Mouse (Mus musculus): ENCODE measurements around the gene Wdr86. TPM values are rescaled to one million over a fixed set of nuclear protein-coding genes. Genes with fewer than 3 reads are reported as not detected.
"Not testable (repeated sequence)": the region's sequence is repeated elsewhere in the genome, so short reads cannot be mapped to it uniquely, and the experiment has no call there.

Wdr86 gene
- total and polyA plus RNA-seq, 3 experiments = 0.66 to 7.4 (median 1.7) TPM

DNA sequence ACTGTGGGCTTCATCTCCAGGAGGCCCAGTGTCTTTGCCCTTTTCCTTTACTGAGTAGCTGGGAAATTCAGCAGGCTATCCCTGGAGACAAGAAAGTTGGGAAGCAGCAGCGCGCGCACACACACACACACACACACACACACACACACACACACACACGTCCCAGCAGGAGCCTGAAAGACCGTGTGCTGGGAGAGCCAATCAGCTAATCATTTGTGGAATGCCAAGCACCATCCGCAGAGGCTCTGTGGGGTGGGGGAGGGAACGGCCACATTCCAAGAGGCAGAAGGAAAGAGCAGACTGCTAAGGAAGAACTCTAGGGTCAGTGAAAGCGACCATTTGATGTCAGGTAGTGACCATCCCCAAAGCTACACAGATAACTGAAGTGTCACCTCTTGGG lies 2.6 kb upstream of the Wdr86 start:
- DNase-seq = no peak

DNA sequence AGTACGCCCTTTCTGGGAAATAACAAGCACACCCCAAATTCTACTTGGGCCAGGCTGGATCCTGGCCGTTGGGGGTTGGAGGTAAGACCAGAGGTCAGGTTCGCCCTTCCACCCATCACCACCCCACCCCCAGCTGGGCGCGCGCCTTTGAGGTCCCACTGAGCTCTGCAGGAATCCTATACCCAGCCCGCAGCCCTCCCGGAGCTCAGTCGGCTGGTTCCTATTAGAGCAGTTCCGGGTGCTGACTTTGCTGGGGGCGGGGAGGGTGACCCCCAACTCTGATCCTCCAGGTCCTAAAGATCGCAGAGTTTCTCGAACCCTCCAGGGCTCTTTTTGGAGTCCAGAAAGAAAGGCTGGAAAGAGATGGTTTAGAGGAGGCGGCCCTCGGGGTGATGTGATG lies 459 bp upstream of the Wdr86 start:
- DNase-seq = no peak

DNA sequence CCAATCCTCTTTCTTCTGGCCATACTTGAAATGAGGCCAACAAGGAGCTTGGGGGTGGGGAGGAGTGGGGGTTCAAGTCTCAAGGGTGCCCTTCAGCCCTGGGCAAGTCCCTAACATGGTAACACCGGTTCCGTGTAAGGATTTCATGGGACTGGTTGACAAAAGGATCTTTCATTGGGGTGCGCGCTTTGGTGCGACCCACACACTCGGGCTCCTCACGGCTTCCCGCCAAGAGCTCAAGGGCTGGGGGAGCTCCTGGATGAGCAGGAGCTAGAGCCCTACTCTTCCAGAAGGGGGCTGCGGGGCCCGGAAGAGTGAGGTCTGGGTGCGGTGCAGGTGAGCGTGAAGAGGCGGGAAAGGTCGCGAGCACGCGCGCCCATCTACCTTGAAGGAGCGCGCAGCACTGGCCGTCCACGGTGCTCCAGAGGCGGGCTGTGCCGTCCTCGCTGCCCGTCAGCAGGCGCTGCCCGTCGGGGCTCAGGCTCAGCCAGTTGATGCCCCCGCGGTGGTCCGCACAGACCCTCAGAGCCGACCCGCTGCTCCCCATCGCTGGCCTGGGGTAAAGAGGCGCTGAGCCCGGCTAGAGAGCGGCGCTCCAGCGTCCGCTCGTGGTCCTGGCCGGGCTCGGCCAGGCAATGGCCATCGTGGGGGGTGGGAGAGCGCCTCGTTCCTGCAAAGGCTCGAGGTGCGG lies 585 bp downstream of the Wdr86 start:
- no peak for DNase-seq

DNA sequence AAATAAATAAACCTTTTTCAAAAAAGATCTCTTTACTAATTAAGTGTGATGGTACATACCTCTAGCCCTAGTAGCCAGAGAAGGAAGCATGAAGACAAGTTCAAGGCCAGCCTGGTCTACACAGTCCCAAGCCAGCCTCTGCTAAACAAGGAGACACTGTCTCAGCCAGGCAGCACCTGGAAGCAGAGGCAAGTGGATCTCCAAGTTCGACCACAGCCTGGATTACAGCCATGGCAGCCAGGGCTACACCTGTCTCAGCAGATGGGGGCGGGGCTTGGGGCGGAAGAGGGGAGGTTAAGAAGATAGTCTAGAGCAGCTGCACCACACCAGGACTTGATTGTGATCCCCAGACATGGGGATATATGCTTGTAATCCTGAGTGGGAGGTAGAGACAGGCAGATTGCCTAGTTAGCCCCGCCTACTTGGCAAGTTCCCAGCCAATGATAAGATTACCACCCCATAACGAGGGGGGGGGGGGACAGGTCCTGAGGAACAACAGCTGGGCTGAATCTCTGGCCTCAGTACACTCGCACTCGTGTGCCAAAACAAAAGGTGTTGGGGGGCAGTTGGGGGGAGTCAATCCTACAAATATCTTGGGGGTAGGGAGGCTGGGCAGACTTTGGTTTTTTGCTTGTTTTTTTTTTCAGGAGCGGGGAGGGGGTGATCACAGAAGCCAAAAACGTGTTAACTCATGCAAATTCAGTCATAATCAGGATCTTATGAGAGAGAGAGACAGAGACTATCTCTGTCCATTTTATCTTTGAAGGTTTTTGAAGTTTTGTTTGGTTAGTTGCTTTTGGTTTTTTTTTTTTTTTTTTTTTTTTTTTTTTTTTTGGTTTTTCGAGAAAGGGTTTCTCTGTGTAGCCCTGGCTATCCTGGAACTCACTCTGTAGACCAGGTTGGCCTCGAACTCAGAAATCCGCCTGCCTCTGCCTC lies 3.4 kb downstream of the Wdr86 start:
- no peak for DNase-seq

DNA sequence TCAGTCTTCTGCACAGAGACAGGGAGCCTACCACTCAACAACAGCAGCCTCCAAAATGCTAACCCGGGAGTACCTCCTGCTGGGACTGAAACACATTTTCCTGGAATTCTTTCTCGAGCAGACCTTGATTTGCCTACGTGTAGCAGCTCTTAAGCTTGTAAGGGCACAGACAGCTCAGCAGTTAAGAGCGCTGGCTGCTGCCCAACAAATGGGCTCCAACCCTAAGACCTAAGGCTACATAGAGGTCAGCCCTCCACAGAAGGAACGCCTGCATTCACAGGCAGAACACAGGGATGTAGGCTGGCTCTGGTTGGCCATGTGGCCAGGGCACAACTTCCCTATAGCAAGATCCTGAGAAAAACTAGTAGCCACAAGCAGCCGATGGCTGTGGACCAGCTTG lies 4.6 kb downstream of the Wdr86 start:
- DNase-seq = no peak

DNA sequence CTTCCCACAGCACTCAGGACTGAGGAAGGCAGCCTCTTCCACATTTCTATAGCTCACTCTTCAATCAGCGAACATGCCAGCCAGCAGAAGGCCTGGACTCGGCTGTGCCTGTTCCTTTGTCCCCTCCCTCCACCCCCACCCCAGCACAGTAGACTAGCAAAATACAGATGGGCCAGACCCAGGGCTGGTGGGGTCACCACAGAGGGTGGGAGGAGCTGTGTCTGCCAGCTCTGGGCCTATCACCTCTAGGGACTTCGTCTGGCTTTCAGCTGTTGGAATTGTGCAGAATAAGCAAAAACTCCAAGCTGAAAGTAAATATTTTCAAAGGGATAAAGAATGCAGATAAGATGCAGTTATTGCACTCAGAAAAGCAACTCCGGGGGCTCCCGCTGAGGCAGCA lies 5.7 kb downstream of the Wdr86 start:
- DNase-seq = no peak

DNA sequence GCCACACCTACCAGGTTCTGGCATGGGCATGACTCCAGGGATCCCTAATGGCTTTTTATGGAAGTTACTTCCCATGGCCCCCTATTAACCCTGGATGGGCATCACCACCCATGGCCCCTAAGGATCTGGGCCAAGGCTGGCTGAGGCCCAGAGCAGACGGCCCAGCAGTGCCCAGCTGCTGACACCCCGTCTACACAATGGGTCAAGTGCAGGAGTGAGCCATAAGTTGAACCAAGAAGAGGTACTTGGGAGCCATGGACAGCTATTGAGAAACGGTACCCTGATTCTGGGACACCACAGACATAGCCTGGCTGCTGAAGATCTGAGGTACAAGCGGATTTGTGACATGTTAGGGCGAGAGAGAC lies 6.3 kb downstream of the Wdr86 start:
- DNase-seq = no peak

DNA sequence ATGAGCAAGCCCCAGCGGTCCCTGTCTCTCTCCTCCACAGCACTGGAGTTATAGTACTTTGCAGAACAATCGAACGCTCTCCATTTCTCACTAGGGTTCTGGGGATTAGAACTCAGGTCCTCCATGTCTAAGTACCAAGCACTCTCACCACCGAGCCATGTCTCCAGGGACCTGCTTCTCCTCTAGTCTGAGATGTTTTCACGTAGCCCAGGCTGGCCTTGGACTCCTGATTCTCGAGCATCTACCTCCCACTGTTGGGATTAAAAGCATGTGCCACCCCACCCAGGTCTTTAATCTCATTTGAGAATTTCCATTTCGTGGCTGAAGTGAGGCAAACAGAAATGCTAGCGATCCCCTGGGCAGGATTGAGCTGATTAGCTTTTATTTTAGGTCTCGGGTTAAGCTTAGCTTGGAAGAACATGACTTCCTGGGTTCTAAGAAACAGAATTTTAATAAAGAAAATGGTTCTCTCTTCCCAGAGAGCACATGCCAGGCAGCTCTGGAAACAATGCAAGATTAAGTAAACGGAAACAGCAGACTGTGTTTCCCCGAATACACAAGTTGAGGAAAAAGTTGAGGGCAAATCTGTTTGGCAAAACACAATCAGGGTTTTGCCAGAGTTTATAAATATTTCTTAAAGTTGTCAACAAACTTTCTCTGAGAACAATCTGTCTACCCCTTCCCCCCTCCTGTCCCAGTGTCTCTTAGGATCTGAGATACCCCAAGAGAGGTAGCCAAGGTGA lies 6.8 kb downstream of the Wdr86 start:
- no peak for DNase-seq

DNA sequence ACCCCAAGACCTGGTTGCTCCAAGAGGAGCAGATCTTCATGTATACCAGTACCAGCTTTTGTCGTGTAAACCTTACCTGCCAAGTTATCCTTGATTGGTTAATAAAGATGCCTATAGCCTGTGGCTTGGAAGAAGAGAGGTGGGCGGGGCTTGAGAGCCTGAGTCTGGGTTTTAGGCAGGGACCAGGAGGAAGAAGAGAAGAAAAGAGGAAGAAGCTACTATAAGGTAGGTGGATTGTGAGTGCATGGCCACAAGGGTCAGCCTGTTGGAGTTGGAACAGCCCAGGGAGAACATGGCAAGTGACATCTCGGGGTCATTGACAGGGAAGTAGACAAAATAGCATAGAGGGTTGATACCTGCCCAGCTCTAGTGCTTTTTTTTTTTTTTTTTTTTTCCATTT lies 10.7 kb downstream of the Wdr86 start:
- DNase-seq = no peak

DNA sequence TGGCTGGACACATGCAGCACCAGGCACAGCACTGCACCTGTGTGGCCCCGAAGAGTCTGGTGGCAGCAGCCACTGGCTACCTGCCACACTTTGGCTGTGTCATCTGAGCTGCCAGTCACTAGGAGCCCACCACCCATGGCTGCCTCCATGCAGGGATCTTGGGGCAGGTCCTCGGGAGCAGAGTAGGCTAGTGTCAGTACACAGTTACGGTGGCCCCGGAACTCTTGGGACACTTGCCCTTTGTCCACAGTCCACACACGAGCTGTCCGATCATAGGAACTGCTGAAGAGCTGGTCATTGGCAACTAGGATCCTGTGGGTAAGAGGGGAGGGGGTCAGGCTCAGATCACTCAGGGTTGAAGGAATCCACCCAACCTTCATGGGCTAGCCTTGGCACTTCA lies 12.5 kb downstream of the Wdr86 start:
- DNase-seq = no peak

DNA sequence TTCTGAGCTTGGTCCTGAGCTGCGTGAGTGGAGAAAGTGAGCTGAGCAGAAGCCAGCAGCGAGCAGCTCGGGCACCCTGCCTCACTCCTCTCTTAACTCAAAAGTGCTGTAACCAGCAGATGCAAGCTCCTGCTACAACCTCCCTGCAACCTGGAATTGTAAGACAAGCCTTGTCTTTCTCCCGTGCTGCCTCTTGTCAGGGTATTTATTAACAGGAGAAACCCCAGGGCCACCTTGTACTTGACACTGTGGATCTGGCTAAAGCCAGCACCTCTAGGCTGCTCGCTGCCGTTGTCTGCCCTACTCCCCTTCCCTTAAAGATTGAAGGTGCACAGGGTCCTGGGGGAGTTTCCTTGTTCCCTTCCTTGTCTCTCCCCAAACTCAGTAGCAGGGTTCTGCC lies 16.5 kb downstream of the Wdr86 start:
- no peak for DNase-seq

DNA sequence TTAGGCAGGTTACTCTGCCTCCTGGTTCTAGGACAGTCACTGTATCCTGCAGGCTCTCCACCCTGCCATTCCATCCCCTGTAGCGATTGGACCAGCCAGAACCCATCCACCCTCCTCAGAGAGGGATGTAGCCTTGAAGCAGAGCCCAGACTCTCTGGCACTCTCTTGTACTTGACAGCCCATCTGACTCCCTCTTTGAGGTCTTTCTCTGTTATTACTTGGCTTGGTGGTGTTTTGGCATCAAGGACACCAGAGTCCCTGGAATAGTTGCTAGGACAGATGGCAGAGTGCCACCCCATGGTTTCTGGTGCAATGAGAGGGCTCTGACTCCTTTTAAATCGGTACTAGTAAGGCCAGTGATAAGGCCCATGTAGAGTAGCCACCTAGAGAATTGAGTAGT lies 17.3 kb downstream of the Wdr86 start:
- DNase-seq = peak; percentile 84

DNA sequence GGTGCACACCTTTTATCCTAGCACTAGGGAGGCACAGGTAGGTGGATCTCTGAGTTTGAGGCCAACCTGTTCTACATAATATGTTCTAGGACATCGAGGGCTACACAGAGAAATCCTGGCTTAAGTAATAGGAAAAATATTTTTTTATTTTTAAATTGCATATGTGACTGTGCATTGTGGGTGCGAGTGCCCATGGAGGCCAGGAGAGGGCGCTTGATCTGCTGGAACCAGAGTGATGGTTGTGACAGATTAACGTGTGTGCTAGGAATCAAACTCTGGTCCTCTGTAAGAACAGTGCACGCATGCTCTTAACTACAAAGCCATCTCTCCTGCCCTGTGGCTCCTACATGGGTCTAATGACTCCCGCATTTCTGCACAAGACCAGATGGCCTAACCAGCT lies 18.9 kb downstream of the Wdr86 start:
- no peak for DNase-seq

DNA sequence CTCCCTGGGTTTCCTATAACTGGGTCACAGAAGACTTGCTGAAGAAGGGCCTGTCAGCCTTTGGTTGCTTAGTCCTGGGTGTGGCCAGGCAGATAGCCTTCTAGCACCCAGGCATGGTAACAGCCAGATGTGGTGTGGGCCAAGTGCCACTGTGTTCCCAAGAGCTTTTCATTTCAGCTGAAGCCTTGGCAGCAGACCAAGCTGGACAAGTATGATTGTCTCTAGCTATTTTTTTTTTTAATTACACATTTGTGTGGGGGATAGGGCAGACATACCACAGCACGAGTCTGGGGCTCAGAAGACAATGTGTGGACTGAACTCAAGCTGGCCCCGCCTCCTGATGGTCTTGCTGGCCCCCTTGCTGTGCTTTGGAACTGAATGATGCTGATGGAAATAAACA lies 20.6 kb downstream of the Wdr86 start:
- peak; percentile 39 for DNase-seq

DNA sequence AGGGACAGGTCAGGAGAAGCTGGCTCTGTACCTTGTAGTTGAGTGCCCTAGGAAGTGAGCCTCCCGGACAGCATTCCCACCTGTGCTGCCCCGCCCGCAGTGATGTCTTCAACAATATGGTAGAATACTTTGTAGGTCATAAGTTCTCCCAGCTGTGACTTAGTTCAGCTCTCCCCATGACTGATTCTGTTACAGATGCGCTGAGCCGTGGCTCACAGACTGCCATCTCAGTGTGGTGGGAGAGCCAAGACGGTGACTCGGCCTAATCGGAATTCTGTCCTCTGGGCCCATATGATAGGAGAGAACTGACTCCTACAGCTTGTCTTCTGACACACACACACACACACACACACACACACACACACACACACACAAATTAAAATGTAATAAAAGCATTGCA lies 25.9 kb downstream of the Wdr86 start:
- no peak for DNase-seq

DNA sequence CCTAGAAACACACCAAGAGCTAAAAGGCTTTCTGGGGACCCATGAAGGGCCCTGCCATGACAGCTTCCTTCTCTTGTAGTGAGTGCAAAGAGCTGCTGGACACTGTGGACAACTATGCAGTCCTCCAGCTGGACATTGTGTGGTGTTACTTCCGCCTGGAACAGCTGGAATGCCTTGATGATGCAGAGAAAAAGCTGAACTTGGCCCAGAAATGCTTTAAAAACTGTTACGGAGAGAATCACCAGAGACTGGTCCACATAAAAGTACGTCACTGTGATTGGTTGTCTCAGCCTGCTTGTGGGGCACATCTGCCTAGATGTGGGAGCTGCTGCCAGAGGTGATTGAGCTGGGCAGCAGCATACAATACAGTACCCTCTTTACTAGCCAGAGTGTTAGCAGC lies 29.3 kb downstream of the Wdr86 start:
- DNase-seq = no peak

DNA sequence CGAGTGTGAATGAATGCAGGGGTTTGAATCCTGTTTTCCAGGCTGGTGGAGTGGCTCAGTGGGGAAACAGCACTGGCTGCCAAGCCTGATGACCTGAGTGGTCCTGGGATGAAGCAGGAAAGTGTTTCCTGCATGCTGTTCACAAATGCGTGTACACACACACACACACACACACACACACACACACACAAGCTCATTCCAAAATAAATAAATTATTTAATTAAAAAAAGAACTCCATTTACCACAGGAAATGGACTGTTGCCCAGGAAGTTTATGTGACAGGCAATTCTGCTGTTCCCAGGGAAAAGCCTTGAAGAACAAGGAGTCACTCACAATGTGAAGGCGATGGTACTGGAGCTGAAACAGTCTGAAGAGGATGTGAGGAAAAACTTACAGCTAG lies 33.8 kb downstream of the Wdr86 start:
- DNase-seq = no peak

DNA sequence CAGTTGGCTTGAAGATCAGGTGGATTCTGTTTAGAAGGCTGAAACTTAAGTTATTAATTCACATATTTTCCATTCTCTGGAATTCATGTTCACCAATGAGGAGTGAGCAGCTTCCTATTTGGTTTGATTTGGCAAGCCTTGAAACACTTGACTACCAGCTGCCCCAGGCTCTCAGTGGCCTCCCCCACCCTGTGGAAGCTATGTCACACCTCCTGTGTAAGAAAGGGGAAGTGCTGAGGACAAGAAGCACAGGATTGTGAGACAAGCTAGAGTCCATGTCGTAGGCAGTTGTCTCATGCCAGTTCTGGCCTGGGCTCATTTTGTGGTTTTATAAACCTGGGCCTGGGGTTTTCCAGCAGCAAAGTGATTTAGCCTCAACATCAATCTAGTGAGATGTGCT lies 42.8 kb downstream of the Wdr86 start:
- no peak for DNase-seq

DNA sequence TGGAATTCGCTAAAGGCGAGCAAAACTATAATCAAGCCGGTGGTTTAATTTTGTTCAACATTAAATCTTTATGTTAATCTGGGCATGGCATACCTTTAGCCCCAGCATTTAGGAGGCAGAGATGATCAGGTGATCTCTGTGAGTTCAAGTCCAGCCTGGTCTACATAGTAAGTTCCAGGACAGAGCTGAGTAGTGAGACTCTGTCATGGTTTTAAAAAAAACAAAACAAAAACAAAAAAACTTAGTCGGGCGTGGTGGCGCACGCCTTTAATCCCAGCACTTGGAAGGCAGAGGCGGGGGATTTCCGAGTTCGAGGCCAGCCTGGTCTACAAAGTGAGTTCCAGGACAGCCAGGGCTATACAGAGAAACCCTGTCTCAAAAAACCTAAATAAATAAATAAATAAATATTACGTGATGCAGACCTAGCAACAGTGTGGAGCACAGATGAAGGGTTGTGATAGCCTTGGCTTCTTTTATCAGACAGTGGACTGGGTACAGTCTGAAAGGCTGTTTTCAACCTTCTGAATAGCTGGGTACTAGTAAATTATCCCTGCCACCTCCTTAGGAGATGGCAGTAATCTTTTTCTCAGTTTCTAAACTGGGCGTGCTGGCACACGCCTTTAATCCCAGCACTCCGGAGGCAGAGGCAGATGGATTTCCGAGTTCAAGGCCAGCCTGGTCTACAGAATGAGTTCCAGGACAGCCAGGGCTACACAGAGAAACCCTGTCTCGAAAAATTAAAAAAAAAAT lies 43.7 kb downstream of the Wdr86 start:
- DNase-seq = not testable (repeated sequence)

DNA sequence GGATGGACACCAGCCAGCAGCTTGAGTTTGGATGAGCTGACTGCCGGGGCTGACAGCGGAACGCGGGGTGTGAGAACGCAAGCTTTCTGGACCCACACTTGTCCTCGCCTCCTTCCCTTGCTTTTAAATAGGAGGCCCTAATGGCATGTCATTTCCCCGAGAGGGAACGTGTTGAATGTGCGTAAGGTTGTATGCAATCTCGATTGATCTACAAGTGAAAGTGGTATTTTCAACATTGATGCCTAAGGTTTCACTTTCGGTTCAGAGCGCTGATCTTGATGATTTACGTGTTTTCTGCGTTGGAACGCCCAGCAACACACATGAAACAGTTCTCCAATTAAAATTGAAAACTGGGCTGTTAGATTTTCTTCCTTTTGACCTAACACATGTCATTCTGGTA lies 44.4 kb downstream of the Wdr86 start:
- no peak for DNase-seq

DNA sequence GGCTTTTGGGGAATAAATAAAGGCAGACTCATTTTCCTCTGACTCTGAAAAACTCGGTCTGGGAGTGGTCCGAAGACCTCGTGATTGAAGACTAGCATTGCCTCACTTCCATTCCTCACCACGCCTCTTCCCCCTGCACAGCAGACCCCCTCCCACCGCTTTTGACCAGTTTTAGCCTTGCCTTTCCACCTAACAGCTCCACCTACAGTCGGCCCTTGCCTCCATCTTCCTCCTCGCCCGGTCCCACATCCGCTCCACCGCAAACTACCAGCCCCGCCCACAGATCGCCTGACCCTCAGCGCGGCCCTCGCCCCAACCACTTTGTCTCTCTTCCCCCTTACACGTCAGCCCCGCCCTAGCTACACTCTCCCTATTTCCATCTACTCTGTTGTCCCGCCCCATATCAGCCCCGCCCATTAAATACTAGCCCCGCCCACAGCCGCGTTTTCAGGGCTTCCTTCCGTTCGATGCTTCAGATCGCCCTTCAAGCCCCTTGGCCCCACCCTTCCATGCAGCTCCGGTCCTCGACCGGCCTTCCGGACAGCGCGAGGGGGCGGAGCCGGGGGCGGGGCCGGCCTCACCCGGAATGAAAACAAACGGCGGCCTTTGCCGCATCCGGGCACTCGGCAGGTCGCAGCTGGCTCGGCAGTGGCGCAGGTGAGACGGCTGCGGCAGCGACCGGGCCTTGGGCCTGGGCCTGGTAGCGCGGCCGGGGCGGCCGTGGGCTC lies 45.0 kb downstream of the Wdr86 start, which contains the start of gene Nub1:
Nub1 (plus strand) TSS at position 167 of the 728 bp plus-strand sequence.
- DNase-seq = peak; percentile 99

Data from adrenal gland, adult 2 months (tissue).